Mouse (Mus musculus) olfactory bulb, adult 2 months (tissue): ENCODE data around the gene Igsf6. TPM values are rescaled to one million over a fixed set of nuclear protein-coding genes. Genes with fewer than 3 reads are reported as not detected.
A peak's percentile ranks its signal among the peaks of the same experiment; 100 is the strongest.

Experiments
- H3K27ac ChIP-seq: fragments of 200-500 bp; 2 replicates; pipeline ENCODE4 v1.5.1; 2012; ENCODE audit warnings: low read depth, low read length; ENCODE audit not compliant: insufficient read depth
- H3K4me1 ChIP-seq: fragments of 200-500 bp; 2 replicates; pipeline ENCODE4 v1.6.1; 2012; ENCODE audit warnings: low read length; ENCODE audit not compliant: control insufficient read depth, insufficient read depth
- H3K4me3 ChIP-seq: fragments of 200-500 bp; 2 replicates; pipeline ENCODE4 v1.5.1; 2012; ENCODE audit warnings: mild to moderate bottlenecking, low read depth, low read length, moderate library complexity; ENCODE audit not compliant: insufficient read depth
- CTCF ChIP-seq: fragments of 200-500 bp; IDR thresholded peaks from 2 replicates; pipeline ENCODE4 v1.5.1; 2012; ENCODE audit warnings: low read depth, mild to moderate bottlenecking, low read length, moderate library complexity; ENCODE audit not compliant: insufficient read depth
- POLR2A ChIP-seq: fragments of 200-500 bp; IDR thresholded peaks from 2 replicates; pipeline ENCODE4 v1.6.1; 2012; ENCODE audit warnings: mild to moderate bottlenecking, low read depth, low read length, moderate library complexity; ENCODE audit not compliant: insufficient read depth
- WGBS: fragments of 180-500 bp; shearing (Covaris S2); methylation state at CpG from one replicate; pipeline ENCODE4 v1.1.7; 2018; 5-methylcytosine and 5-hydroxymethylcytosine counted together
- polyA plus RNA-seq: library from polyadenylated mRNA; stranded (reverse); fragments of >200 nt; gene quantifications from 2 replicates; pipeline ENCODE4 v1.2.4, GENCODE M21; 2012; ENCODE audit warnings: low replicate concordance; ENCODE audit not compliant: missing spikeins, insufficient read depth, insufficient read length

The Igsf6 gene
- polyA plus RNA-seq, 1 experiment, result not detected

DNA sequence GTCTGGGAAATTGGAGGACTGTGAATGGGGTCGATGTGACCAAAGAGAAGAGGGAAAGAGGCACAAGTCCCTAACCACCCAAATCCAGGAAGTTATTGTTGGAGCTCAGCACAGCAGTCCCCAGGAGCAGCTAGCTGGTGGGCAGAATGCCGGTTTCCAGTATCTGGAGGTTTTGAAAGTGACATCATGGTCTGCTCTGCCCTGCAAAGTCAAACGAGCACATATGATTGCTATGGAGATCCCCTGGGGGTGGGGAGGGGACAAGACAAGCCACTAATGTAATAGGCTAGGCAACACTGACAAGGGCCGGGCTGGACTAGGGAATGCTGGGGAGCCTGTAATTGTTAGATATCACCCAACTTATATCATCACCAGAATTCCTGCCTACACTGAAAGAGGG lies 11.1 kb upstream of the Igsf6 start:
- TF ChIP-seq POLR2A, result no peak
- TF ChIP-seq CTCF, result no peak
- 24% methylated on average over 4 of the region's 4 CpGs for WGBS

DNA sequence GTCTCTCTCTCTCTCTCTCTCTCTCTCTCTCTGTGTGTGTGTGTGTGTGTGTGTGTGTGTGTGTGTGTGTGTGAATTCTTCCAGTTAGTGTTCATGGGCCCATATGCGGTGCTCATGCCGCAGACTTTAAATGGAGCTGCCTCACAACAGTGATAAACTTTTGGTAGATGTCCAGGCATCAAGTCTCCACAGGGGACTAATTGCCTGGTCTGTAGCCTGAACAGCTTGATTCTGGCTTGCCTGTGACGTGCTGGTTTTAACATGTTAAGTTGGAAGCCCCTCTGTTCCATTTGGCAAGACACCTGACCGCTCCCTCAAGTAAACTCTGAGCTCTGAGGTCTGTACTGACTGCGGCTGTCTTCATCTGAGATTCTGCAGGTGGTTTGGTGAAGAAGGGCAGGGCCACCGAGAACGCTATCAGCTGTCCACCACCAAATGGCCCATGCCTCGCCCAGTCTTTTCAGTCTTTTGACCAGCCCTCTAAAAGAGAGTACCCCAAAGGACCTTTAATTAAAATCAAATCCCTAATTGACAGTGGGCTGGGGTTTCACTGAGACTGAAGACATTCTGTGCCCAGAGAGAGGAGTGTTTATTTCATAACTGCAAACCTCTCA lies 10.6 kb upstream of the Igsf6 start:
- TF ChIP-seq CTCF (no peak), POLR2A (no peak)
- Histone ChIP-seq H3K4me3 (no peak overlapping the region), H3K4me1 (no peaks in the 10 kb centered on the region), H3K27ac (no peak overlapping the region)
- 67% methylated on average over 8 of the region's 8 CpGs for WGBS

More for the DNA sequence above, 11.1 kb upstream of the Igsf6 start:
- H3K4me3 ChIP-seq, result no peak overlapping the region
- H3K4me1 ChIP-seq, result no peaks in the 10 kb centered on the region
- H3K27ac ChIP-seq, result no peak overlapping the region

DNA sequence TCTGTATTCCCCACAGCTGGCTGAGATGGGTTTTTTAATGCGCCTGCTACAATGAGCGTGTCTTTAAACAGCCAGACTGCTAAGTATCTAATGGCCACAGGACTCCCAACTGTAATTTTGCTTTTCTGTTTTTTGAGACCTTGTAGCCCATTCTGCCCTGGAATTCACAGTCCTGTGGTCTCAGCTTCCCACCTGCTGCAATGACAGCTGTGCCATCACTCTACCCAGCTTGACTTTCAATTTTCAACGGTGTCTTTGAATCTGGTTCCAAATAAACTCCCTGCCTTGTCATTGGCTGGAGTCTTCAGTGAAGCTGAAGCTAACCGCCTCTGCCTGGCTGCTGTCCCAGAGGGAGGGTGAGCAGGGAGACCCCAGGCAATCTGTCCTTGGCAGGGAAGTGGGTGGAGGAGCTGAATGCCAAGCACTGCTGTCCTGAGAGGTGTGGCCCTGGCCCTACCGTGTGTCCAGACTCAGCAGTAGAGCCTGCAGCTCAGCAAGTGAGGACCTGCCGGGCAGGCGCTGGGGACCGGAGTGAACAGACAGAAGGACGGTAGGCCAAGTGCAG lies 8.7 kb upstream of the Igsf6 start:
- Histone ChIP-seq H3K4me1 (peaks cover under 1% of the 10 kb centered on the region), H3K27ac (no peak overlapping the region), H3K4me3 (no peak overlapping the region)
- TF ChIP-seq POLR2A (no peak), CTCF (no peak)
- WGBS, result 63% methylated on average over 9 of the region's 9 CpGs

DNA sequence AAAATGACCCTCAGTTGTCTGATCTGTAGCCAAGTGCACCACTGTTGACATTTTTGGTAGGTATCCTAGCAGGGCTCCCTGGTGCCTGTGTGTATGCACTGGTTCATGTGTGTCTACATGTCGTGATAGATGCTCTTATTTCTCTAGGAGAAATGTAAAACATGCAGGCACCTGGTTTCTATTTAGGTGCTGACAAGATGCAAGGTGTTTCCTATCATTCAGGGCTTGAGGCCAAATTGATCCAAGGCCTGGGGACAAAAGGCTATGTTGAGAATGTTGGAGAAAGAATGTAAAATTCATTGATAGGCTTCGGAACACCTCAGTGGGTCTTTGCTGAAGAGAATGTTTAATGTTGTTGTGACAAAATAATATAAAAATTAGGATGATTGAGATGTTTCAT lies 7.4 kb upstream of the Igsf6 start:
- 95% methylated on average over 2 of the region's 2 CpGs for WGBS
- H3K27ac ChIP-seq, result no peak overlapping the region
- peaks cover 3% of the 10 kb centered on the region for H3K4me1 ChIP-seq
- H3K4me3 ChIP-seq, result no peak overlapping the region
- TF ChIP-seq CTCF (no peak), POLR2A (no peak)

DNA sequence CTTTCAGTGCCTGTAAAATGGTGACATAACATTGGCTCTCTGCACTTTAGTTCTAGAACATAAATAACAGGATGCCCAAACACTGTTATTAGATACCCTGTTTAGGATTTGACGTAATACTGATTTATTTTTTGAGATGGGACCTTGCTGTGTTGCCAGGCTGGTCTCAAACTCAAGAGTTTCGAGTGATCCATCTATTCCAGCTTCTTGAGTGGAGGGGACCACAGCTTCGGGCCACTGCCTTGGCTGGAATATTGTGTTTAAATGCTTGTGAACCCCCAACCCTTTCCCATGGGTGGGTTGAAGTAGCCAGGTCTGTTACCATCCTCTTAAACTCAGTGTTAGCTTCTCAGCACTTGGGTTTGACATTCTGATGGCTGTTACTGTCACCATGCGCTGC lies 7.0 kb upstream of the Igsf6 start, which contains the start of gene Otoa:
Gene Otoa (plus strand): TSS at position 301 of the 400 bp plus-strand sequence.
- TF ChIP-seq CTCF (no peak), POLR2A (no peak)
- no peak within 1 kb of the TSS for H3K4me3 ChIP-seq
- no peak within 1 kb of the TSS for H3K27ac ChIP-seq
- H3K4me1 ChIP-seq, result peaks cover 3% of the 10 kb centered on the region
- WGBS, result 62% methylated on average over 4 of the region's 4 CpGs

DNA sequence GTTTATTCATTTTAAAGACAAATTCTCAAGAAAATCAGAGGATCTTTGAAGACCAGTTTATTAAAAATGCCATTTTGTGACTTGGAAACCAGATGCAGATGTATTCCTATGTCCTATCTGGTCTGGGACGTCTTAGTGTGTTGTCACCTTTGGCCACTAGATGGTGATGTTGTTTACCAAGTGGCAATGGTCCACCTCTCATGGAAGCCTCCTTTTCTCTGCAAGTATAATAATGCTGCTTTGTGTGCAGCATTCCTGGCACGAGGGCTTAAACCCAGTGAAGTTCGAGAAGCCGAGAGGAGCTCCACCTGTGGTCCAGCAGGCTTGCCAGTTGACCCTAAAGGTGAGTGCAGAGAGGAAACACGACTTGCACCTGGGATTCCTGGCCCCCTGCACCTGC lies 3.5 kb upstream of the Igsf6 start:
- TF ChIP-seq POLR2A (no peak), CTCF (no peak)
- 3% methylated on average over 5 of the region's 5 CpGs for WGBS
- H3K4me1 ChIP-seq, result peaks cover 13% of the 10 kb centered on the region
- H3K27ac ChIP-seq, result no peak overlapping the region
- H3K4me3 ChIP-seq, result no peak overlapping the region

DNA sequence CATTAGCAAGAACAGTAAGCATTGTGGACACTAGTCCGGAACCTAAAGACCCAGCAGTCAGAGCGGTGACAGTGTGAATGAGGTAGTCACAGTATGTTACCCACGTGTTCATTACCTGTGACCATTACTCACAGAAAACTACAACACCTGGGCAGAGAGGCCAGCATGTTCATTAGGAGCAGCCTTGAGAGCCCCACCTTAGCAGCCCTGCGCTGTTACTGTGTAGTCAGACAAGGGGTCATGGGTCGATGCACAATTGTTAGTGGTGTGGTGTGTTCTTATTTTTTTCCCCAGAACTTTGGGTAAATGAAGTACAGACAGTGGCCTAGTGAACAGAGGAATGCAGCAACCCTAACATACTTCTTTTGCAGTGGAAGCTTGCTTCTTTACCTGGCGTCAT lies 2.9 kb upstream of the Igsf6 start:
- TF ChIP-seq POLR2A, result no peak
- TF ChIP-seq CTCF, result no peak
- Histone ChIP-seq H3K4me1 (peaks cover 13% of the 10 kb centered on the region), H3K4me3 (no peak overlapping the region), H3K27ac (no peak overlapping the region)
- 89% methylated on average over 6 of the region's 6 CpGs for WGBS

DNA sequence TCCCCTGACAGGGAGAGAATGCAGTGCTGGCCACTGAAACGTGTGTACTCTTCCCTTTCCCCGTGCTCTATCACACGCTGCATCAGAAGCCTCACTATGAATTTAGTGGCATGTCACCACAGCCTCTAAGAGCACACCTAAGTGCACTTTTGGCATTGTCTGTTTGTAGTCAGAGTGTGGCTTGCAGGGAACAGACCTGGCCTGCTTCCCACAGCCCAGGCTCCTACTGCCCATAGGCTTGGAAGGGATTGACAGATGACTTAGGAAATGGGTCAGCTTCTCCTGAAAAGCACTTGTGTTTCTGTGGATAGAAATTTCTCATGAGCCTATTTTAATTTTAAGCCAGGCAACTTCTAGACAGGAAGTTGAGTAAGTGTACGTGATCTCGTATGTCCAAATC lies 1.0 kb upstream of the Igsf6 start:
- Histone ChIP-seq H3K27ac (no peak overlapping the region), H3K4me1 (peaks cover 13% of the 10 kb centered on the region), H3K4me3 (no peak overlapping the region)
- TF ChIP-seq CTCF, result no peak
- TF ChIP-seq POLR2A, result no peak
- 73% methylated on average over 5 of the region's 5 CpGs for WGBS

DNA sequence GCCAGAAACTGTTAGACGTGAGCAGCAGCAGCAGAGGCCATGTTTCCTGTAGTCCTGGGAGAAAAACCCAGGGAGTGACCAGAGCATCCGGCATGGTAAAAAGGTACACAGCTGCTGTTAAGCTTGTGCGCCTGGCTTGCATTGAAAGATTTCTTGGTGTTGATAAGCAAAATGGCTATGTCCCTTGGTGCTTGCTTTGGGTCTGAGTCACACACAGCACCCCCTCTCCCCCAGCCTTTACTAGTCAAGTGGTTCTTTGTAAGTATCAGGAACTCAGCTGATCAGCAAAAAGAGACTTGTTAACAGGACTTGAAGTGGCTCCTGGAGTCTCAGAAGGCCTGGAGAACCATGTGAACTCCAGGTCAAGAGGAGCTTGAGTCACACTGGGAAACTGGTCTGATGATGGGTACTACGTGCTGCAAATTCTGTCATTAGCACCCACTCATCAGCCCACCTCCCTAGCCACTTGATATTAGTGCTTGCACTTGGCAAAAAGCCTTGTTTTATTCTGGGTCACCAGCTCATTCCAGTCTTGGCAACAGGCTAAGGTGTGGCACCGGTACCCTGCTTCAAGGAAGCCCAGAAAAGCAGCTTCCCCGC lies 529 bp upstream of the Igsf6 start:
- peak overlapping the region; percentile 31; the same call in 1 of the 2 replicates for H3K27ac ChIP-seq
- WGBS, result 54% methylated on average over 6 of the region's 6 CpGs
- TF ChIP-seq POLR2A (no peak), CTCF (no peak)
- H3K4me3 ChIP-seq, result no peak overlapping the region
- H3K4me1 ChIP-seq, result peaks cover 13% of the 10 kb centered on the region
